Mouse (Mus musculus) thymus, adult 2 months (tissue): ENCODE measurements at regions not wholly inside any gene's neighbourhood (a gene's known extent, or its start where the extent isn't known, plus 50 kb on each side); places are given as distances from the start of the nearest gene placed in this dataset.

ENCODE experiments used
- DNase-seq: peaks from one replicate; pipeline ENCODE4 v3.0.0; 2021
- H3K27ac ChIP-seq: fragments of 200-500 bp; 2 replicates; pipeline ENCODE4 v1.5.1; 2012; ENCODE audit warnings: low read length, control low read depth; ENCODE audit not compliant: control insufficient read depth, insufficient read depth
- H3K27me3 ChIP-seq: fragments of 200-500 bp; 2 replicates; pipeline ENCODE4 v1.6.1; 2012; ENCODE audit warnings: mild to moderate bottlenecking, low read length, moderate library complexity, mixed read lengths; ENCODE audit not compliant: control insufficient read depth, insufficient read depth
- H3K36me3 ChIP-seq: fragments of 200-500 bp; 2 replicates; pipeline ENCODE4 v1.6.1; 2012; ENCODE audit warnings: mild to moderate bottlenecking, low read length, moderate library complexity; ENCODE audit not compliant: control insufficient read depth, insufficient read depth
- H3K4me1 ChIP-seq: fragments of 200-500 bp; replicated peaks from 2 replicates; pipeline ENCODE4 v1.6.1; 2012; ENCODE audit warnings: low read length; ENCODE audit not compliant: control insufficient read depth, insufficient read depth
- H3K4me3 ChIP-seq: fragments of 200-500 bp; 2 replicates; pipeline ENCODE4 v1.5.1; 2012; ENCODE audit warnings: mild to moderate bottlenecking, low read length, control low read depth, moderate library complexity; ENCODE audit not compliant: control insufficient read depth, insufficient read depth
- CTCF ChIP-seq: fragments of 200-500 bp; IDR thresholded peaks from 2 replicates; pipeline ENCODE4 v1.5.1; 2012; ENCODE audit warnings: mild to moderate bottlenecking, control low read depth, low read length, moderate library complexity, borderline replicate concordance; ENCODE audit not compliant: control insufficient read depth, poor library complexity, insufficient read depth; ENCODE audit errors: extremely low read depth
- POLR2A ChIP-seq: fragments of 200-500 bp; IDR thresholded peaks from 2 replicates; pipeline ENCODE4 v1.6.1; 2012; ENCODE audit warnings: mild to moderate bottlenecking, low read length, control low read depth, moderate library complexity; ENCODE audit not compliant: control insufficient read depth, poor library complexity, insufficient read depth; ENCODE audit errors: extremely low read depth
- WGBS: fragments of 180-500 bp; shearing (Covaris S2); methylation state at CpG from one replicate; pipeline ENCODE4 v1.1.7; 2018; 5-methylcytosine and 5-hydroxymethylcytosine counted together

DNA sequence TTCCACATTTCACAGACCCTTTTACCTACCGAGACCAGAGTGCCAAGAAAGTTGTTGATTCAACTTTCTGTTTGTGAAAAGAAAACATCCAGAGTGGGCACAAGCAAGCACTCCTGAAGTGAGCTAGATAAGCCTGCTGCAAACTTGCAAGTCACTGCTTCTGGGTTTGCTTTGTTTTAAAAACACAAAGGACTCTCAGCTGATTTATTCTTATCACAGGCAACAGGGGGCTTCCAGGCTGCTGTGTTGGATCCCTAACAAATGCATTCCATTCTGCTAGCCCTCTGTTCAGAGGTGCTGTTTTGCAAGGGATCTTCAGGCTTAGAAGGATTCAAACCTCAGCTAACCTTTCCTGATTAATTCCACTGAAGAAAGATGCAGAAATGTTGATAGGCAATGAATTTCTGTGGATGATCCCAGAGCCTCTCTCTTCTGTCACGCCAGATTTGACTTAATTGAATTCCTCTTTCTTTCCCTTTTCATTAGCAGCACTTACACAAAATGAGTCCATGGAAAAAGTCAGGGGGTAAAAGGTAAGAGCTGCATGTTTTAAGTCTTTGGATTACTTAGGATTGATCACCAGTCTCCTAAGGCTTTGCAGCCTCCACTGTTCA lies 103.7 kb upstream of the Col8a1 start:
- TF ChIP-seq CTCF: no peak
- no peak for TF ChIP-seq POLR2A
- H3K27ac ChIP-seq: no peak overlapping the region
- no peaks in the 10 kb centered on the region for H3K27me3 ChIP-seq
- no peak overlapping the region for H3K4me3 ChIP-seq
- 40% methylated on average over 2 of the region's 2 CpGs for WGBS
- H3K36me3 ChIP-seq: no peaks in the 10 kb centered on the region
- no peak for DNase-seq
- no peaks in the 10 kb centered on the region for H3K4me1 ChIP-seq

DNA sequence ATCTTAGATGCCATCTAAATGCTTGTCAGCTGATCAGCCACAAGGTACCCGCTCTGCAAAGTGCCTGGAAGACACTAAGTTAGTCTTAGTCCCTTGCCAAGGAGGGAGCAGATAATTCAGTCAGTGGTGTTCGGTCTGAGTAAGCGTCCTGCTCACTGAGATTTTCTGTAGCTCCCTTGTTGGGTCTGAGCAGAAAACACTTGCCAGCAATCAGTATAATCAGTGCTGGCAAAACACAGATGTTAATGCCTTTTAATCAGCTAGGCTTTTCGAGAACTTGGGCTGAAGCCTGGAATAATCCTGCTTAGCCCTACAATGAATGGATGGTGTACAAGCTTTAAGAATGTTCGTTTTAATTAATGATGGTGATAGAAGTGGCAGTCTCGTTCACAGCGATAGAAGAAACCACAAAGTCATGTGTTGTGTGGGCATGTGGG lies 104.2 kb upstream of the Col8a1 start:
- TF ChIP-seq POLR2A: no peak
- TF ChIP-seq CTCF: no peak
- WGBS: 40% methylated on average over 7 of the region's 7 CpGs
- no peaks in the 10 kb centered on the region for H3K27me3 ChIP-seq
- H3K27ac ChIP-seq: no peak overlapping the region
- DNase-seq: no peak
- H3K36me3 ChIP-seq: no peaks in the 10 kb centered on the region
- no peak overlapping the region for H3K4me3 ChIP-seq
- no peaks in the 10 kb centered on the region for H3K4me1 ChIP-seq

GRCm38 (mm10) chr16:57863206-57863860 lies 108.8 kb upstream of the Col8a1 start:
- Histone ChIP-seq H3K36me3 (no peaks in the 10 kb centered on the region), H3K27ac (no peak overlapping the region), H3K4me1 (no peaks in the 10 kb centered on the region), H3K4me3 (no peak overlapping the region), H3K27me3 (no peaks in the 10 kb centered on the region)
- TF ChIP-seq CTCF (no peak), POLR2A (no peak)
- DNase-seq: no peak
- WGBS: 90% methylated on average over 9 of the region's 9 CpGs

- 94% methylated on average over 4 of the region's 4 CpGs for WGBS
- Histone ChIP-seq H3K36me3 (no peaks in the 10 kb centered on the region), H3K27ac (no peak overlapping the region), H3K27me3 (no peaks in the 10 kb centered on the region), H3K4me3 (no peak overlapping the region), H3K4me1 (no peaks in the 10 kb centered on the region)
- DNase-seq: no peak
- TF ChIP-seq CTCF (no peak), POLR2A (no peak)
These were observed 122.3 kb upstream of the Col8a1 start for GRCm38 (mm10) chr16:57876857-57877256.

DNA sequence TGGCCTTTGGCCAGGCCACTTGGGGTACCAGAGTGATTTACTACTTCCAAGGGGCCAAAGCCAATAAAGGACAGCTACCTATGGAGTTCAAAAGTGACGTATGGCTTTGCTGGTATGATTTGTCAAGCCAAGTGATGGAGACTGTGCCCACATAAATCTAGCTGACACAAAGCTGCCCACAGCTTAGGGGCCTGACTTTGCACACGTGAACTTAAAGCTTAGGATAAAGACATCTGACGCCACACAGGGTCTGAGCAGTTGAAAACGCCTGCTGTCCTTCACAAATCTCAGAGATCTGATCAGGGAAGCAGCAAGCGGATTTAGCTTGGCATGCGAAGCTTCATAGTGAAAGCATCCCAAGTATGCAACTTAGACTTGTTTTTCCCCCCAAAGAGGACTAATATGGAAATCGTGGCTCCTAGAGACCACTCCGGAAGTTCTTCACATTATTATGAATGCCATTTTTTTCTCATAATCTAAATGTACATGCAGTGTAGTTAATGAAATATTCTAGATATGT lies 127.1 kb upstream of the Col8a1 start:
- no peak overlapping the region for H3K4me3 ChIP-seq
- WGBS: 88% methylated on average over 8 of the region's 8 CpGs
- H3K4me1 ChIP-seq: no peaks in the 10 kb centered on the region
- H3K27me3 ChIP-seq: no peaks in the 10 kb centered on the region
- H3K36me3 ChIP-seq: no peaks in the 10 kb centered on the region
- DNase-seq: no peak
- TF ChIP-seq POLR2A: no peak
- no peak for TF ChIP-seq CTCF
- no peak overlapping the region for H3K27ac ChIP-seq

- Histone ChIP-seq H3K36me3 (no peaks in the 10 kb centered on the region), H3K27me3 (no peaks in the 10 kb centered on the region), H3K4me3 (no peak overlapping the region), H3K27ac (no peak overlapping the region), H3K4me1 (no peaks in the 10 kb centered on the region)
- DNase-seq: no peak
- WGBS: 95% methylated on average over 2 of the region's 2 CpGs
- TF ChIP-seq POLR2A: no peak
- TF ChIP-seq CTCF: no peak
These were observed 133.6 kb upstream of the Col8a1 start for GRCm38 (mm10) chr16:57888138-57888537.

- Histone ChIP-seq H3K27me3 (no peaks in the 10 kb centered on the region), H3K27ac (no peak overlapping the region), H3K36me3 (no peaks in the 10 kb centered on the region), H3K4me3 (no peak overlapping the region), H3K4me1 (no peaks in the 10 kb centered on the region)
- TF ChIP-seq CTCF (no peak), POLR2A (no peak)
- 89% methylated on average over 2 of the region's 2 CpGs for WGBS
- DNase-seq: no peak
These were observed 134.0 kb upstream of the Col8a1 start for GRCm38 (mm10) chr16:57888553-57888952.
